Mouse (Mus musculus): ENCODE results near the gene Kng2.

- TF ChIP-seq CTCF (IDR thresholded peaks at IDR 0.05; ENCODE audit: borderline replicate concordance, insufficient read depth, low read length) (no peak), POLR2A (IDR thresholded peaks at IDR 0.05; ENCODE audit: low read depth, low read length) (no peak)
Measured at GRCm38 (mm10) chr16:22967383-22968030, 61.8 kb downstream of the Kng2 start.
